Mouse (Mus musculus) thymus, adult 2 months (tissue): ENCODE measurements at regions not wholly inside any gene's neighbourhood (a gene's known extent, or its start where the extent isn't known, plus 50 kb on each side); places are given as distances from the start of the nearest gene placed in this dataset.

Source experiments
- CTCF ChIP-seq: fragments of 200-500 bp; IDR thresholded peaks from 2 replicates; pipeline ENCODE4 v1.5.1; 2012; ENCODE audit warnings: mild to moderate bottlenecking, control low read depth, low read length, moderate library complexity, borderline replicate concordance; ENCODE audit not compliant: control insufficient read depth, poor library complexity, insufficient read depth; ENCODE audit errors: extremely low read depth
- POLR2A ChIP-seq: fragments of 200-500 bp; IDR thresholded peaks from 2 replicates; pipeline ENCODE4 v1.6.1; 2012; ENCODE audit warnings: mild to moderate bottlenecking, low read length, control low read depth, moderate library complexity; ENCODE audit not compliant: control insufficient read depth, poor library complexity, insufficient read depth; ENCODE audit errors: extremely low read depth

DNA sequence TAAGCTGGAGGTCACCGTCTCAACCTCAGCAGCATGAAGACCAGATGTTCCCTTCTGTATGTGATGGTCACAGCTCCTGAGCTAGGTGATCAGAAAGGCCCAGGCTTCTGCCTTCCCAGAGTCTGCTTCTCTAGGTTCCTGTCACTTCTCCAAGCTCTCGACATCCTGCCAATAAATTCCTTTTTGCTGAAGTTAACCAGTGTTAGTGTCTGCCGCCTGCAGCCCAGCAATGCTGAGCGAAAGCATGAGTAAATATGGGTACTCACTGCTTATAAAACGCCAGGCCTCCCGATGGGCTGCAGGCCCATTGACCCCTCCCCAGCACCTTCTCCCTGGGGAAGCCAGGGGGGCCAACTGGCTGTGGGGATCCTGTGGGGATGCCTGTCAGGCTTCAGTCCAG lies 229.4 kb upstream of the Zmiz1 start:
- TF ChIP-seq CTCF (no peak), POLR2A (no peak)
